Mouse (Mus musculus) heart, adult 8-10 months (tissue): ENCODE results near the gene Kcnmb1. TPM values are rescaled to one million over a fixed set of nuclear protein-coding genes. Genes with fewer than 3 reads are reported as not detected.

ENCODE experiments used
- DNase-seq: peaks from one replicate; pipeline ENCODE4 v3.0.0; 2022; ENCODE audit warnings: low spot score
- total RNA-seq, 4 experiments: library from RNA; stranded (reverse); gene quantifications; 2 replicates each; pipeline ENCODE4 v1.2.4; 2022

Kcnmb1 gene
- total RNA-seq, 4 experiments from 2014 or later = 0.44 to 1.1 (median 0.73) TPM

- DNase-seq = no peak
Measured at GRCm38 (mm10) chr11:34000416-34000815, 37.6 kb downstream of the Kcnmb1 start.

- peak; percentile 48 for DNase-seq
Measured at GRCm38 (mm10) chr11:34001938-34002592, 39.3 kb downstream of the Kcnmb1 start.

- no peak for DNase-seq
Measured at GRCm38 (mm10) chr11:34002593-34002965, 39.8 kb downstream of the Kcnmb1 start.

DNA sequence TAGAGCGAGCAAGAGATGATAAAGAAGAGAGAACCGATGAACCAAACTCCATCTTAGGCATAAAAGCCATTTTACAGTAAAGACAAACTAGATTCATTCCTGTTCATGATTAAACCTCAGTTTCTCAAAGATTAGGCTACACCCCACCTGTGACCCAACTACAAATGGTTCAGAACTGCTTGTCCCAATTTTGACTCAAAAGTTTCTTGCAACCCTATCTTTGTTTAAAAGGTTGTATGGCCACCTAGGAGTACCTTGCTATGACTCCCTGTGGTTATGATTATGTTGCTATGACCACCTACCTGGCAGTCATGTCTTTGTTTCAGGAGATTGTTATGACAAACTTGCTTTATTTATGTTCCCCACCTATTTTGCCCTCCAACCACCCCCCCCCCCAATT lies 44.8 kb downstream of the Kcnmb1 start:
- no peak for DNase-seq

DNA sequence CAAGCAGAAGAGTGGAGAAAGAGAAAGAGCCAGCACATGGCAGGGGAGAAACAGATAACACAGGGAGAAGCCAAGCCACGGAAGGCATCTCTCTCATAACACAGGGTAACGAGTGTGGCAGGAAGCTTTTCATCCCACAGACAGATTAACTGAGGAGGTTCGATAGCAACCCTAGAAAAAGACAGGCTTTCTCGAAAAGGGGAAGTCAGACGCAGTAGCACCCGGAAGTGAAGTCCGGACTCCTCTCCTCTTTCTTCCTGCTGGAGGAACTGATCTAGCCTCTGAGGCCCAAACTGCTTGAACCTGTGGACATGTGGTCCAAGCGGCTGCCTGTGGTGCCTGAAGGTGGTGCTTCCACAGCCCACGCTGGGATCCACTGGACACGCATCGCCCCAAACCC lies 45.4 kb downstream of the Kcnmb1 start:
- no peak for DNase-seq

DNA sequence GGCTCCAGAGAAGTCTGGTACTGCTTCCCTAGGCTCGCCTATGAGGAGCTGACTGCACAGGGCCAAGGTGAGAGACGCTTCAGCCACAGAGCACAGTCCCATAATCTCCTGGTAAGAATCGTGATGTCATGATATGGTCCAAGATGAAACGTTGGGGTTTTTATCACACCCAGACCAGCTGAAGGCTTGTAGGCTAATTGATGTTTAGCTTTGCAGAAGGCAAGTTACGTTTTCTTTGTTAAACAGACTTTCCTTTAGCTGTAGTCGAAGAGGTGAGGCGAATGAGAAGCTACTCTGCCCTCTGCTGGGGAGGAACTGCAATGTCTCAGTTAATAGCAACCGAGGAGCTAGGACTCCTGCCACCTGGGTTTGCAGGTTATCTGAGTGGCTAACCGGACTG lies 45.9 kb downstream of the Kcnmb1 start:
- DNase-seq = no peak

- no peak for DNase-seq
Measured at GRCm38 (mm10) chr11:34009316-34010087, 46.7 kb downstream of the Kcnmb1 start.

DNA sequence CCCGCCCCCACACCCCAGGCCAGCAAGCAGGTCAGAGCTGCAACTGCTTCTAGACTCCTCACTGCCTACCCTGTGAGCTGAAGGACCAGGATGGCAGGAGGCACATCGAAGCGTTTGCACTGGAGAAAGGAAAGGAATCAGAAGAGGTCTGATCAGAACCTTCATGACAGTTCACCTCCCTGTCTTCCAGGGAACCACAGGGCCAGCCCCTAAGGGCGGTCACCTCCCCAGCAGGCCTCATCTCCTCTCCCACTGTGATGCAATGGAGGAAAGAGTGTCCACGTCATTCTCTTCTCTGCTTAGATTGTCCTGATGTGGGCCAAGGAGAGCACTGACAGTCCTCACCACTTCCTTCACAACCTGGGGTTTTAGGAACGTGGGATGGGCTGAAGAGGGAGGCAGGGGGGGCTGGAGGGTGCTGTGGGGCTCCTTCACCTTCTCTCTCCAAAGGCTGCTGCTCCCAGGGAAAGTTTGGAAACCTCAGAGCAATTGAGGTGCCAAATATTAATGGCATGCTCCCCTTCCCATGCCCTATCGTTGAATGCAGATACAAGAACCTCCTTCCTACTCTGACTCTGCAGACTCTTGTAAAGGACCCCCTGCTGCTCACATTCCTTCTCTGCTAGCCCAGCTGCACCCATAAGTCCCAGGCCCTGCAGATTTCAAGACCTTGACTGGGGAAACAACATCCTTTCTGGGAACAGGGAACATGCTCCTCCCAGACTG lies 47.5 kb downstream of the Kcnmb1 start:
- DNase-seq = no peak

DNA sequence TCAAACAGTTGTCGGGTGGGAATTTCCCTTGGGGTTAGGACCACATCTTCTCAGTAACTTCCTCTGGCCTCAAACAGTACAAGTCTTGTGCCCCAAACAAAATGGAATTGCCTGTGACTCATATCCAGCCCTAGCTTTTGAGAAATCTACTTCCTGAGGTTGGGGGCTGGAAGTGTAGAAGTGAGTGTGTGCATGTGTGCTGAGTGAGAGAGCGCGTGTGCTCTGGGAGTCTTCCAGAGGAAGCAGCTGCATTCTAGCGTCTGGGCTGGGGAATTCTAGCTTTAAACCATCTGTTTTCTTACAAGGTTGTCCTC lies 48.0 kb downstream of the Kcnmb1 start:
- peak; percentile 75 for DNase-seq

GRCm38 (mm10) chr11:34012007-34012652 lies 49.3 kb downstream of the Kcnmb1 start:
- no peak for DNase-seq

Other genes with a start within 250 kb of the Kcnmb1 start
- gene Kcnip1, start 30.1 kb downstream of the Kcnmb1 start, total RNA-seq = under 1 TPM in 3 of 4 experiments, not detected in 1; 0.11 to 0.35 (median 0.17) TPM
- 1 to 10 TPM; 1.5 to 5.1 (median 1.9) TPM for gene Lcp2, start 83.9 kb downstream of the Kcnmb1 start, total RNA-seq
- not detected for gene 4930469K13Rik, start 135.5 kb downstream of the Kcnmb1 start, total RNA-seq
- not detected for gene Foxi1, start 245.1 kb downstream of the Kcnmb1 start, total RNA-seq